Mouse (Mus musculus) urinary bladder, postnatal 14 days (tissue): ENCODE data around the gene Cebpe.
A peak's percentile ranks its signal among the peaks of the same experiment; 100 is the strongest.

Source experiments
- DNase-seq: peaks from one replicate; pipeline ENCODE4 v3.0.0; 2021; ENCODE audit warnings: low spot score

Gene Cebpe

GRCm38 (mm10) chr14:54676290-54676689, 35.7 kb downstream of the Cebpe start:
- DNase-seq = no peak

- DNase-seq = peak; percentile 49
Measured at GRCm38 (mm10) chr14:54674317-54674716, 37.7 kb downstream of the Cebpe start.

GRCm38 (mm10) chr14:54669381-54669780, 42.6 kb downstream of the Cebpe start:
- DNase-seq = peak; percentile 48

GRCm38 (mm10) chr14:54664477-54665222, 47.3 kb downstream of the Cebpe start:
- DNase-seq = no peak
